In the genomic region with DNA sequence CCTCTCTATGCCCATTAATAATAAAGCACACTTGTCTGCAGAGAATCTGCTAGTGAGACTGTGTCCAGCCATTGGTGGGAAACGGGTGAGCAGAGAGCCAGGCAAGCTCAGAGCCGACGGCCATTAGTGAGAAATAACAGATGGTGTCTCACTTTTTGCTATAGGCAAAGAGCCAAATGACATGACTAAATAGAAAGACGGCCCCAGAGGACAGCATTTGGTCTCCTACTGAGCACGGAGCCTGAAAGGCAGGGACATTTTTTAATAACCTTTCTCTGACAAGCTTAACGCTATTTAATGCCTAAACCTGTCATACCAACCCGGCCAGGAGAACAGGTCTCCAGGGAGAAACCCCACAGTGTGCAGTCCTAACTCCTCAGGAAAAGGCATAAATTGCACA, we compare ENCODE assay signal across 10 mouse cellular contexts. TPM values are rescaled to one million over a fixed set of nuclear protein-coding genes. Genes with fewer than 3 reads are reported as not detected.
DNase-seq lines count a peak whose midpoint lies in the region; ATAC-seq and TF ChIP-seq lines count a peak whose summit lies in the region.
"Had no signal": no experiment of that assay in that cellular context is flagged by ENCODE, and none has a peak within 500 bp of the region (broad histone marks: within the 10 kb centered on the region; RNA-seq: fewer than 3 reads in every experiment).

No protein-coding gene starts in this region.

- H3K4me3 ChIP-seq in gastrocnemius, adult 2 months: peak overlapping the region; percentile 46
- no peak overlapping the region for H3K4me3 ChIP-seq in embryonic fibroblast, embryonic 13.5 days (ENCODE audit: insufficient read depth, low read length)
- H3K4me3 ChIP-seq in midbrain, embryonic 12.5 days: no peak overlapping the region
- H3K4me3 ChIP-seq: megakaryocyte, embryonic 14.5 days had no signal

- POLR2A ChIA-PET in Patski (lab: Charles Lee): no interaction called here

- no peak for TF ChIP-seq CTCF in gastrocnemius, adult 2 months (IDR thresholded peaks at IDR 0.05)
- no peak for TF ChIP-seq CTCF in Patski (IDR thresholded peaks at IDR 0.05)
- no peak for TF ChIP-seq CTCF in embryonic fibroblast, embryonic 13.5 days (IDR thresholded peaks at IDR 0.05; ENCODE audit: borderline replicate concordance, insufficient read depth, low read length)

- TF ChIP-seq POLR2A in embryonic fibroblast, embryonic 13.5 days (IDR thresholded peaks at IDR 0.05; ENCODE audit: low read depth, low read length): no peak

- H3K27ac ChIP-seq in gastrocnemius, adult 2 months: no peak overlapping the region
- peak overlapping the region; percentile 54; the same call in 1 of the 2 replicates for H3K27ac ChIP-seq in embryonic fibroblast, embryonic 13.5 days (ENCODE audit: insufficient read depth, low read length)
- peak overlapping the region; percentile 71 for H3K27ac ChIP-seq in midbrain, embryonic 12.5 days (replicated peaks)

- in situ Hi-C loops in Patski (cut with MboI; ENCODE audit: low pct_unique_long_range_greater_than_20kb): no loop called here

- no peak overlapping the region for H3K4me2 ChIP-seq in midbrain, embryonic 12.5 days (replicated peaks)

- DNase-seq in gastrocnemius, adult 2 months: no peak
- DNase-seq in gastrocnemius, adult 18-20 months (ENCODE audit: low spot score): no peak
- DNase-seq in Patski (ENCODE audit: low read depth, low spot score): no peak
- no peak for DNase-seq in lung, postnatal 10 days
- no peak for DNase-seq in right cerebral cortex, postnatal 4 days

- no peaks in the 10 kb centered on the region for H3K9me3 ChIP-seq in midbrain, embryonic 12.5 days
- H3K9me3 ChIP-seq: megakaryocyte, embryonic 14.5 days had no signal

- H3K27me3 ChIP-seq in Patski: no peaks in the 10 kb centered on the region
- H3K27me3 ChIP-seq in midbrain, embryonic 12.5 days: no peaks in the 10 kb centered on the region
- H3K27me3 ChIP-seq: CH12.LX; megakaryocyte, embryonic 14.5 days had no signal

- no peaks in the 10 kb centered on the region for H3K4me1 ChIP-seq in embryonic fibroblast, embryonic 13.5 days (ENCODE audit: control insufficient read depth, insufficient read depth, low read length)
- H3K4me1 ChIP-seq in midbrain, embryonic 12.5 days: peaks cover 9% of the 10 kb centered on the region; the same call in 1 of the 2 replicates
- H3K4me1 ChIP-seq: megakaryocyte, embryonic 14.5 days had no signal

- ATAC-seq in Patski: peak; percentile 71
- ATAC-seq in midbrain, embryonic 12.5 days (ENCODE audit: low FRiP score, low read depth): peak; percentile 90
- ATAC-seq in megakaryocyte, adult 5-6 weeks (ENCODE audit: poor library complexity, severe bottlenecking): no peak

- no peak overlapping the region for H3K9ac ChIP-seq in midbrain, embryonic 12.5 days (replicated peaks)

- CTCF ChIA-PET in Patski (lab: Charles Lee): interaction anchor here (1.0 to 1.9 kb wide), 5 partner anchors 8 to 141 kb away, joined by 3 to 6 read pairs (median 3); no protein-coding TSS in a partner anchor

- no peaks in the 10 kb centered on the region for H3K36me3 ChIP-seq in midbrain, embryonic 12.5 days

- WGBS in midbrain, embryonic 12.5 days: 53% methylated on average over 7 of the region's 7 CpGs

- intact Hi-C loops in gastrocnemius, adult 2 months (cut with DNase I): no loop called here

RNA-seq across cellular contexts. Expression of a gene that starts 29.9 kb away (rescaled TPM):
- 1 to 10 TPM; 2.1 to 4.2 TPM for total RNA-seq in gastrocnemius, adult 2 months (2021)
- total RNA-seq in gastrocnemius, adult 18-20 months (2021): 1 to 10 TPM; 3.5 to 4.7 TPM
- polyA plus RNA-seq in Patski (2021): 2.8 TPM
- 63.1 and 139 TPM in 2 replicates for polyA plus RNA-seq in embryonic fibroblast, embryonic 13.5 days (2011; ENCODE audit: insufficient read length, low read depth, missing spikeins)
- 30.9 and 32.7 TPM in 2 replicates for polyA plus RNA-seq in midbrain, embryonic 12.5 days (2016; fragmentation: Nextera tagmentation; extraction: Ambion mirVana)
- total RNA-seq in megakaryocyte, adult 5-6 weeks (2015): 2.9 and 3.9 TPM in 2 replicates
- total RNA-seq in megakaryocyte, adult 5-6 weeks (2017): 4.3 and 4.9 TPM in 2 replicates

RNA-seq across cellular contexts. Expression of a gene that starts 30.1 kb away (rescaled TPM):
- 1 to 10 TPM; 1.5 TPM for total RNA-seq in gastrocnemius, adult 2 months (2021)
- total RNA-seq in gastrocnemius, adult 18-20 months (2021): 1 to 10 TPM; 1.1 to 1.3 TPM
- polyA plus RNA-seq in Patski (2021): 2.7 TPM
- 11.5 and 15.9 TPM in 2 replicates for polyA plus RNA-seq in embryonic fibroblast, embryonic 13.5 days (2011; ENCODE audit: insufficient read length, low read depth, missing spikeins)
- polyA plus RNA-seq in midbrain, embryonic 12.5 days (2016; fragmentation: Nextera tagmentation; extraction: Ambion mirVana): 14.9 and 17.3 TPM in 2 replicates
- total RNA-seq in megakaryocyte, adult 5-6 weeks (2015): 7.5 and 8.9 TPM in 2 replicates
- total RNA-seq in megakaryocyte, adult 5-6 weeks (2017): 4.1 and 6.3 TPM in 2 replicates
